Mouse (Mus musculus) left cerebral cortex, postnatal 14 days (tissue): ENCODE measurements around the gene Apbb1. TPM values are rescaled to one million over a fixed set of nuclear protein-coding genes. Genes with fewer than 3 reads are reported as not detected.

Experiments used
- DNase-seq, 2 experiments: peaks; one replicate each; pipeline ENCODE4 v3.0.0; 2021 to 2022; ENCODE audit warnings: low spot score in 2 of 2, mixed read lengths in 1 of 2
- intact Hi-C: fragments of 180-260 bp; cut with DNase I; formaldehyde crosslinking; loops from one replicate; pipeline ENCODE4 v1.15.1; 2025
- total RNA-seq, 2 experiments: library from RNA; stranded (reverse); gene quantifications; 2 replicates each; pipeline ENCODE4 v1.2.3; 2021

The Apbb1 gene
- total RNA-seq, 2 experiments from 2014 or later = 450 to 459 TPM

DNA sequence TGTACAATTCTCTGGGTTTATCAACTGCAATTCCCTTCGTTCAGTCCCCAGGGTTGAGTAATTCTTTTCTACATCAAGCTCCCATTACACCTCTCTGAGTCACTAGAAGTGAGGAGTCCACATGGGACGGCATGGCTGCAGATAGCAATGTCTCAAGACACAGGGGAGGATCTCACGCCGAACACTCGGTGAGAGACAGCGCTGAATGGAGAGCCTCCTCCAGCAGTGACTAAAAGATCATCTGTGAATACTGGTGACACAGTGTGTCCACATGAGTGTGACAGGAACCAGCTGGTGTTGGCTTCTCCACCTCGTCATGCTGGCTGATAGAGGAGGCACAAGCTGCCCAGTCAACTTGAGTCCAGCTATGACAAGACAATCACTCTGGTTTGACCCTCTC lies 33.5 kb downstream of the Apbb1 start:
- intact Hi-C loops = loop anchor here (5.0 kb wide), 1 partner anchor 269 kb away; no protein-coding TSS in a partner anchor

DNA sequence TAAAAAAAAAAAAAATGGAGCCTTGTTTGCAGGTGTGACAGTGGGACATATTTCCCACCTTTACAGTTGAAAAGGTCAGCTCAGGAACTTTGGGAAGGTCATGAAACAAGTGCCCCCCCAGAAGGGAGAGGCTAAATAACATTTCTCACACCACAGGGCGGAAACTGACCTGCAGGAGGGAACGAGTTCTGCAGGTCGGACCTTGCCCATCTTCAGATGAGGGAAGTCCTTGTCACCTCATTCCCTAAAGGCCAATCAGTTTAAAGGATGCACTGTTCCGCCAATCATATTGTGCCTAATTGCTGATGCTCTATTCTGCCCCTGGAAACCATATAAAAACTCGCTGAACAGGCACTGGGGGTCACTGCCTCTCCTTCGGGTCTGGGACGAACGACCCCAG lies 35.5 kb downstream of the Apbb1 start:
- intact Hi-C loops = loop anchor here (5.0 kb wide), 1 partner anchor 271 kb away; no protein-coding TSS in a partner anchor

More for the DNA sequence above, 33.5 kb downstream of the Apbb1 start:
- DNase-seq = no peak

DNA sequence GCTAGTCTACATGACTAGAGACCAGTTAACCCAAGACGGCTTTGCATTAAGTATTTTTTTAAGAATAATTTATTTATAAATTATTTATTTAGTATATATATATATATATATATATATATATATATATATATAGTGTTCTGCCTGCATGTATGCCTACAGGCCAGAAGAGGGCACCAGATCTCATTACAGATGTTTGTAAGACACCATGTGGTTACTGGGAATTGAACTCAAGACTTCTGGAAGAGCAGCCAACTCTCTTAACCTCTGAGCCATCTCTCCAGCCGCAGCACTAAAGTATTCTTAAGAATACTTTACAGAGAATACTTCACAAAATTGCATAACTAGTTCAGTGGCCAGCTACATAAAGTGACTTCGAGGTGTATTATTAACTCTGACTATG lies 47.3 kb downstream of the Apbb1 start:
- intact Hi-C loops = no loop called here
- DNase-seq = no peak

More for the DNA sequence above, 35.5 kb downstream of the Apbb1 start:
- no peak for DNase-seq

DNA sequence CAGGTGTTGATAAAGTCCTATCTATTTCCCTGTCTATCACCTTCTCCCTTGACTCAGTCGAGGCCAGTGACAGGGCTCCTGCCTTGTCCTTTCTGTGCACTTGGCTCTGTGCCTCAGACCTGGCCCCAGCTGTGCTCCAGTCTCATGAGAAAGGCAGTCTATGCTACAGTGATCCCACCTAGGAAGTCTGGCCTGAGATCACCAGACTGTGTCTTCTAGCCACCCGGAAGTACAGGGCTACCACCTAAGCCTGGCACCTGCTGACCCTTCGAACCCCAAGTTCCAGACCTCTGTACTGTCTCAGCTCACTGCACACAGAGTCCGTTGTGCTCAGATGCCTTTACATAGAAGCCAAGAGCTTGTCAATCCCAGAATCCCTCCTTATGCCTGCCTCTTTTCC lies 53.4 kb downstream of the Apbb1 start:
- DNase-seq = no peak
- intact Hi-C loops = loop anchor here (5.0 kb wide), 1 partner anchor 356 kb away; no protein-coding TSS in a partner anchor

DNA sequence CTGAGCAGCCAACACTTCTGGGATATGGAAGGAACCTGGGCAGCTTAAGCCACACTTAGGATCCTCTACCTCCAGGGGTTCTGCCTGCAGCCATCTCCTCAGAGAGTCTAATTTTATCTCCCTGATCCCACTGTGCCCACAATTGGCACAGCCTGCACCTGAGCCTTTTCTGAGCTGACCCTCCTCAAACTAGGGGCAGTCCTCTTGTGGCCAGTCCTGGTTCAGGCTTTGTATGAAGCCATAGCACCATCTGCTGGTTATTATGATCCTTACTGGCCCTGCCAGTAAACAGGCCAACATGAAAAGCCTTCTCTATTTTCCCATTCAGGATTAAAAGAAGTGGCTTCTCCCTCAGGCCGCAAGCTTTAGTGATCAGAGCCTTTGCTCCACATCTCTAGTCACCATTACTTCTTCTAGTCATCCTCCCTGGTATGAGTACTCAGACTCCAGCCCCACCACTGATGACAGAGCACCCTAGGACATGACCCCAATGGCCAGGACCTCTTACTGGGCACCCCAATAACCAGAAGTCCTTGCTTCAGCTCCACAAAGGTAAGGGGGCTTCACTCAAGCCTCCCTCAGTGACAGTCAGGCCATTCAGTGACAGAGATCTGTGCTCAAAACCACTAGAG lies 54.0 kb downstream of the Apbb1 start:
- intact Hi-C loops = loop anchor here (5.0 kb wide), 1 partner anchor 355 kb away; no protein-coding TSS in a partner anchor
- peak; percentile 58 to 63 for DNase-seq

DNA sequence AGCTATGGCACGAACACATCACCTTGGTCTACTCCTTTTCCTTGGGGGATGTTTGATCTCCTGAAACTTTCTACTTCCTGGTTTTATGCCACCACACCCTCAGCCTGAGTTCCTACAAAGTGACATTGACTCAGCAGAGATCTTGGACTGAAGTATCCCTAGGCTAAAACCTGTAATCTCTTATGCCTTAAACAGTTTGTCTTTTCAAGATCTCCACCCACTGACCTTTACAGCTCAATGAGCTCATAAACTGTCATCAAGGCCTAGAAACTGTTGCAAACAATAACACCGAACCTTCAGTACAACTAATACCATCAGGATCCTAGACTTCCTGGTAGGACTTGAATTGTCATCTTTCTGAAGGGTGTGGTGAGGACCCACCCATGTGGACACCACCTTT lies 57.2 kb downstream of the Apbb1 start:
- intact Hi-C loops = no loop called here
- no peak for DNase-seq

DNA sequence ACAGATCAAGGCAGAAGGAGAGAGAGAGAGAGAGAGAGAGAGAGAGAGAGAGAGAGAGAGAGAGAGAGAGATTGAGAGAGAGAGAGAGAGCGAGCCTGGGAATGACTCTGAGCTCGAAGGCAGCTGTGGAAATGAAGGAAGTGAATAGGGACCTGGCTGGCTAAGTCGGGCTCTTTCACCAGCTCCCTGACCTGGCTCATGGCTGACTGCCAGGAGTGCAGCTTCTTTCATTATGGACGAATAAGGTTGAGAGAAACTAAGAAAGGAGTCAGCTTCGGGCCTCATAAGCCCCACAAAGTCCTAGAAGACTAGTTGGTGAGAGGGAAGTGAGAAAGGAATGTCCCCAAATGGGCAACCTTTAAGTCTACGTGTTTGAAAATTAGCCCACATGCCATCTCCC lies 61.3 kb downstream of the Apbb1 start:
- no peak for DNase-seq
- intact Hi-C loops = no loop called here

DNA sequence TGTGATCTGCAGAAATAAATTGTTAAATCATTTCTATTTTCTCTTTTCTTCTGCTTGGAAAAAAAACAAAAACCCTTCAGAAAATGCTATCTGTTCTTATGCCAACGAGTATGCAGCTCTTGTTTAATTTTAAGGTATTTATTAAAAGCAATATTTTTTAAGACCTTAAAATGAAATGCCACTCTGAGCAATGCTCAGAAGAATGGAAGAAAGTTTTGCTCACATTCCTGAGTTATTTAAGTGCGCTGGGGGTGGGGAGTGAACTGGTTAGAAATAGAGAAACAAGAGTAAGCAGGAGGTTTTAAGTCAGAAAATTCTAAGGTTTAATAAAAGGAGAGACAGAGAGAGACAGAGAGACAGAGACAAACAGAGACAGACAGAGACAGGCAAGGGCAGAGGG lies 61.7 kb downstream of the Apbb1 start:
- intact Hi-C loops = loop anchor here (5.0 kb wide), 2 partner anchors 37 to 107 kb away; partner anchors contain the start of gene Cavin3
- peak; percentile 42 to 51 for DNase-seq

DNA sequence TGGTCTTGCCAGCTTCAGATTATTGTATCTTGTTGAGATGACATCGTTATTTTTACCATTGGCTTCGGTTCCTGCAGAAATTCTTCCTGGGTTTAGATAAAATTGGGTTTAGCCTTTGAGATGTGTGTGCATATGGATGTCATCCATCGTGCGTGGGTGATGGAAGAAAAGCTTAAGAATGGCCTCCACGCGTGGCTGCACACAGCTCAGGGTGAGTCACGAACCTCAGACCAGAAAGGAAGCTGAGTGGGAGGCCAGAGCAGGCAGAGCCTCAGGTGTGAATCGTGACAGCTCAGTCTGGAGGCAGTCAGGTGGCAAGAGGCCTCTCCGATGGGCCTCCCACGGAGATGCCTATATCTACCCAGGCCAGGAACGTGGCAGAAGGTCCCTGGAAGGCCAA lies 62.1 kb downstream of the Apbb1 start:
- peak; percentile 79 to 94 for DNase-seq
- intact Hi-C loops = loop anchor here (5.0 kb wide), 2 partner anchors 37 to 107 kb away; partner anchors contain the start of gene Cavin3

DNA sequence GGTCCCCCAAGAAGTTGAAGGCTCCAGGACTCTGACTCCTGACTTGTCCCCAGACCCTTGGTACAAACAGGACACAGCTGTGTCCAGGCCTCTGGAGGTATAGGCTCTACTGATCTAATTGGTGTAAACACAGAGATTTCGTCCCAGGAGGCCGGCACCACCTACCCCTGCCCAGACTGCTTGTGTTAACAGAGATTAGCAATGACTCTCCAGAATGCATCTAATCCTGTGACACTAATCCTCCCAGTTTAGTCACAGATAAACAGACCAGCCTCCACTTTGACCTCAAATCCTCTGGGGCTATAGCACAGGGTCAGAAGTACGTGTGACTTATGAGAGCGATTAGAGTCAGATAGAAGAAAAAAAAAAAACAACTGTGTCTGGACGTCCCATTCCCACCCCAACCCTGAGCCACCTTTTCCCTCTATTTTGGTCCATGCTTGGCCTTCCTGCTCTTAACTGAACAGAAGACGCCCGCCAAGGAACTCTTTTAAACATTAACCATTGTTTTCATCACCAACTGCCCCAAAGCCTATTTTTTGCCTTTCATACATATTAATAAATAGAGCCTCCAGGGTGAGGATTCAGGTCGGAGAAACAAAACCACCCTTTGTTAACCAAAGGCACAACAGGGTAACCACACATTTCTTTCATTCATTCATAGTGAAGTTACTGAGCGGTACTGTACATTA lies 64.6 kb downstream of the Apbb1 start:
- no peak for DNase-seq
- intact Hi-C loops = loop anchor here (5.0 kb wide), 2 partner anchors 35 to 105 kb away; partner anchors contain the start of gene Cavin3

DNA sequence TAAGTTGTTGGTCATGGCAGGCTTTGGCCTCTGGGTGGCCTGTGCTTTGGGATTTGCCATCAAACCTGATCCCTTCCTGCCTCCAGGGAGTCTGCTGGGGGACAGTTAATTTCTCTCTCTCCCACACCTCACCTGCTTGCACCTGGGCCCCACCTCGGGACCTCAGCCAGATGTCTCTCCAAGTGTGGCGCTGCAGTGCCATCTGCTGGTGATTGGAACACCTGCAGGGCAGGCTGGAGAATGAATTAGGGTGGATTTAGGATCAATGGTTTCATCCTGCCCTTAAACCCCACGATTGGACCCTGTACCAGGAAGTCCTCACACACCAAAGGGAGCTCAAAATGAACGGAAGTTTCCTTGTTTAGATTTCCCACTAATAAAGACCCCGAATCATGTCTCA lies 66.3 kb downstream of the Apbb1 start:
- intact Hi-C loops = loop anchor here (5.0 kb wide), 2 partner anchors 33 to 103 kb away; partner anchors contain the start of gene Cavin3
- DNase-seq = peak; percentile 45 to 71

DNA sequence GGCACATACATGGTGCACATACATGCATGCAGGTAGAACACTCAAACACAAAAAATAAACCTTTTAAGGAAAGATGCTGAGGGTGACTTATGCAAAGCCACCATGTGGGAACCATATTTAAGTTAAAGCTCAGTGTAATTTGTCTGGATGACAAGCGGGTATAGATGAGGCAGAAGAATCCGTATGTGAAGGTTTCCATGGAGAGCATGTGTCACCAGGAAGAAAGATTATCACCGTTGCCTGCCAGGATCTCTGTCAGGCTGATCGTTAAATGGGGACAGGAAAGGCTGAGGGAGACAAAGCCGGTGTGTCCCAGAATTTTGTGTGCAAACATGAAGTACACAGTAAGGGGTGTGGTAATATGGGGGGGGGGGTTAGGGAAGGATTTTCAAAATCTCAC lies 66.9 kb downstream of the Apbb1 start:
- DNase-seq = peak in 1 of 2 experiments; percentile 31
- intact Hi-C loops = no loop called here

DNA sequence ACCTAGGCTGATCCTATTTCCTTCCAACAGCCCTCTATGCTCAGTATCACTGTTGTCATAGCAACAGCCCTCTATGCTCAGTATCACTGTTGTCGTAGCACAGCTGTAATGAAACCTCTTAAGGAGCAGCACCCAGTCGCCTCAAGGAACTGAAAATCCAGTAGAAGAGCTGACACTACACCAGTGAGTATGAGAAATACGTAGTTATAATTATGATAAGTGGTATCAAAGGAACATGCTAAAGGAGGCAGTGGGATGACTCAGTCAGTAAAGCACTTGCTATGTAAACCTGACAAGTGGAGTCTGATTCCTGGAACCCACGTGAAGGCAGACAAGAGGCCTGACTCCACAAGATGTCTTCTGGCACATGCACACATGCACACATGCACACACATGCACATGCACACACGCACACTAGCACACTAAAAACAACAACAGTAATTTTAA lies 67.6 kb downstream of the Apbb1 start:
- peak in 1 of 2 experiments; percentile 32 for DNase-seq
- intact Hi-C loops = no loop called here

DNA sequence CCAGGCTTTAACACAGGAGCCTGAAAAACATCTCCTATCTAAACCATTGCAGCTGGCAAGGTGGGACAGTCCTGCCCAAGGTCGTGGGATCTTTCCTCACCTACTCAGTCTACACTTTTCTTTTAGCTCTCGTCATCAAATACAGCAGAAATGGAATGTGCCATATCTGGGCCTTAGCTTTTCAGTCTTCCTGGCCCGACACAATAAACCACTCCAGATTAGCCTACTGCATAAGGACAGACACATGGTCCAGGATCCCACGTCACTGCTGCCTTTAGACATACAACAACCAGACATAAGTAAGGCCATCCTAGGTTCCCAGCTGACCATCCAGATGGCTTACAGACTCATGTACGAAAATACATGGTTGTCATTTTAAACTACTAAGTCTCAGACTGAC lies 71.3 kb downstream of the Apbb1 start:
- intact Hi-C loops = no loop called here
- peak; percentile 40 to 62 for DNase-seq

Other genes starting within 250 kb of the Apbb1 start
- 1 to 10 TPM in 1 of 2 experiments, under 1 TPM in 1; 0.87 to 1.1 TPM for gene Olfr690, start 247.5 kb downstream of the Apbb1 start, total RNA-seq
- gene Olfr691, start 239.4 kb downstream of the Apbb1 start, total RNA-seq = 1 to 10 TPM; 1.1 to 1.4 TPM
- not detected for gene Olfr692, start 213.4 kb downstream of the Apbb1 start, total RNA-seq
- not detected for gene Gm5901, start 206.6 kb downstream of the Apbb1 start, total RNA-seq
- 10 to 100 TPM; 70.2 to 74.2 TPM for gene Fam160a2, start 181.6 kb downstream of the Apbb1 start, total RNA-seq
- gene Cnga4, start 177.1 kb downstream of the Apbb1 start, total RNA-seq = under 1 TPM; 0.37 to 0.51 TPM
- gene Cckbr, start 155.9 kb downstream of the Apbb1 start, total RNA-seq = 10 to 100 TPM; 56.6 to 62.4 TPM
- 10 to 100 TPM; 19.0 to 21.1 TPM for gene Cavin3, start 99.4 kb downstream of the Apbb1 start, total RNA-seq
- gene Smpd1, start 27.3 kb downstream of the Apbb1 start, total RNA-seq = 100 to 1,000 TPM; 111 to 112 TPM
- under 1 TPM; 0.23 to 0.24 TPM for gene Hpx, start 18.5 kb upstream of the Apbb1 start, total RNA-seq
- gene Trim3, start 51.9 kb upstream of the Apbb1 start, total RNA-seq = 100 to 1,000 TPM; 146 to 148 TPM
- 10 to 100 TPM; 79.1 to 82.2 TPM for gene Timm10b, start 58.4 kb upstream of the Apbb1 start, total RNA-seq
- 100 to 1,000 TPM in 1 of 2 experiments, 10 to 100 TPM in 1; 96.6 to 104 TPM for gene Arfip2, start 58.8 kb upstream of the Apbb1 start, total RNA-seq
- 10 to 100 TPM; 10.6 to 13.6 TPM for gene Gm45799, start 58.9 kb upstream of the Apbb1 start, total RNA-seq
- gene Dnhd1, start 69.2 kb upstream of the Apbb1 start, total RNA-seq = 1 to 10 TPM; 4.9 to 5.0 TPM
- 10 to 100 TPM; 94.1 to 97.2 TPM for gene Ilk, start 154.9 kb upstream of the Apbb1 start, total RNA-seq
- 10 to 100 TPM; 10.1 to 15.2 TPM for gene Rrp8, start 155.7 kb upstream of the Apbb1 start, total RNA-seq
- 100 to 1,000 TPM; 129 to 151 TPM for gene Taf10, start 162.7 kb upstream of the Apbb1 start, total RNA-seq
- gene Tpp1, start 170.6 kb upstream of the Apbb1 start, total RNA-seq = 10 to 100 TPM; 43.8 to 46.5 TPM
- gene Dchs1, start 206.0 kb upstream of the Apbb1 start, total RNA-seq = 10 to 100 TPM; 16.4 to 18.7 TPM
- gene Mrpl17, start 229.4 kb upstream of the Apbb1 start, total RNA-seq = 100 to 1,000 TPM; 115 to 117 TPM